Mouse (Mus musculus) urinary bladder, adult 2 months (tissue): ENCODE measurements around the gene Nphs2. TPM values are rescaled to one million over a fixed set of nuclear protein-coding genes. Genes with fewer than 3 reads are reported as not detected.
"Not testable (repeated sequence)": the region's sequence is repeated elsewhere in the genome, so short reads cannot be mapped to it uniquely, and the experiment has no call there.

ENCODE experiments used
- DNase-seq: peaks from one replicate; pipeline ENCODE4 v3.0.0; 2022; ENCODE audit warnings: low spot score
- polyA plus RNA-seq: library from polyadenylated mRNA; depleted of rRNA; stranded (reverse); fragments of >200 nt; gene quantifications from 2 replicates; pipeline ENCODE4 v1.2.3, GENCODE M21; 2012; rRNA removed

The Nphs2 gene
- 0.03 and 0.07 TPM in 2 replicates for polyA plus RNA-seq

GRCm38 (mm10) chr1:156310630-156311029, at the start of gene Nphs2:
Gene Nphs2 (plus strand): TSS chr1:156310727.
- no peak for DNase-seq

GRCm38 (mm10) chr1:156263352-156263751, 47.2 kb upstream of the Nphs2 start:
- DNase-seq = no peak

GRCm38 (mm10) chr1:156263946-156264345, 46.6 kb upstream of the Nphs2 start:
- DNase-seq = no peak

GRCm38 (mm10) chr1:156268546-156268945, 42.0 kb upstream of the Nphs2 start:
- not testable (repeated sequence) for DNase-seq

- DNase-seq = no peak
Measured at GRCm38 (mm10) chr1:156270471-156270870, 40.1 kb upstream of the Nphs2 start.

GRCm38 (mm10) chr1:156271654-156272053, 38.9 kb upstream of the Nphs2 start:
- no peak for DNase-seq

GRCm38 (mm10) chr1:156273647-156274046, 36.9 kb upstream of the Nphs2 start:
- no peak for DNase-seq

- no peak for DNase-seq
Measured at GRCm38 (mm10) chr1:156280131-156280530, 30.4 kb upstream of the Nphs2 start.

- DNase-seq = no peak
Measured at GRCm38 (mm10) chr1:156284207-156284606, 26.3 kb upstream of the Nphs2 start.

GRCm38 (mm10) chr1:156284851-156285540, 25.5 kb upstream of the Nphs2 start:
- no peak for DNase-seq

- no peak for DNase-seq
Measured at GRCm38 (mm10) chr1:156285541-156285896, 25.0 kb upstream of the Nphs2 start.

- DNase-seq = no peak
Measured at GRCm38 (mm10) chr1:156288556-156289221, 21.8 kb upstream of the Nphs2 start.

- not testable (repeated sequence) for DNase-seq
Measured at GRCm38 (mm10) chr1:156289222-156289587, 21.3 kb upstream of the Nphs2 start.

GRCm38 (mm10) chr1:156290016-156290415, 20.5 kb upstream of the Nphs2 start:
- no peak for DNase-seq

GRCm38 (mm10) chr1:156302911-156303749, 7.4 kb upstream of the Nphs2 start, which contains the start of gene Tdrd5:
Gene Tdrd5 (minus strand): TSS chr1:156303664.
- peak; percentile 24 for DNase-seq

GRCm38 (mm10) chr1:156308595-156308994, 1.9 kb upstream of the Nphs2 start:
- DNase-seq = no peak

- no peak for DNase-seq
Measured at GRCm38 (mm10) chr1:156323126-156323525, 12.6 kb downstream of the Nphs2 start.

GRCm38 (mm10) chr1:156340847-156341246, 30.3 kb downstream of the Nphs2 start:
- no peak for DNase-seq

GRCm38 (mm10) chr1:156344433-156344832, 33.9 kb downstream of the Nphs2 start:
- DNase-seq = no peak

GRCm38 (mm10) chr1:156345633-156346032, 35.1 kb downstream of the Nphs2 start:
- no peak for DNase-seq

GRCm38 (mm10) chr1:156349031-156349430, 38.5 kb downstream of the Nphs2 start:
- no peak for DNase-seq

GRCm38 (mm10) chr1:156350441-156350840, 39.9 kb downstream of the Nphs2 start:
- no peak for DNase-seq
